Mouse (Mus musculus) megakaryocyte, embryonic 14.5 days (primary cell): Measurements from ENCODE around the gene Aff2. TPM values are rescaled to one million over a fixed set of nuclear protein-coding genes. Genes with fewer than 3 reads are reported as not detected.

ENCODE experiments used
- H3K27me3 ChIP-seq: replicated peaks from 2 replicates; pipeline ENCODE3; 2012; ENCODE audit warnings: inconsistent platforms
- H3K36me3 ChIP-seq: replicated peaks from 2 replicates; pipeline ENCODE3; 2012; ENCODE audit warnings: low read length, inconsistent platforms, mixed read lengths
- H3K4me1 ChIP-seq: 2 replicates; pipeline ENCODE4 v1.6.1; 2012; ENCODE audit warnings: inconsistent platforms
- H3K4me3 ChIP-seq: replicated peaks from 2 replicates; pipeline ENCODE3; 2012; ENCODE audit warnings: moderate library complexity, mild to moderate bottlenecking, inconsistent platforms
- H3K9me3 ChIP-seq: 2 replicates; pipeline ENCODE4 v1.6.1; 2012; ENCODE audit warnings: inconsistent platforms
- FLI1 ChIP-seq: IDR thresholded peaks from 2 replicates; pipeline ENCODE4 v1.6.1; 2012; ENCODE audit warnings: low read length, inconsistent platforms, mixed read lengths
- GATA1 ChIP-seq: IDR thresholded peaks from 3 replicates; pipeline ENCODE4 v1.6.1; 2012; ENCODE audit warnings: mixed read lengths, low read length, inconsistent platforms, borderline replicate concordance
- polyA plus RNA-seq: library from polyadenylated mRNA; stranded (reverse); fragments of >175 nt; gene quantifications from 2 replicates; pipeline ENCODE4 v1.2.3, GENCODE M21; 2012; ENCODE audit warnings: low replicate concordance; ENCODE audit not compliant: insufficient read depth

Gene Aff2
- polyA plus RNA-seq, 1 experiment = not detected

GRCm38 (mm10) chrX:69438422-69438821 is 78.3 kb downstream of the Aff2 start:
- Histone ChIP-seq H3K4me1 (no peaks in the 10 kb centered on the region), H3K9me3 (no peaks in the 10 kb centered on the region), H3K36me3 (no peaks in the 10 kb centered on the region), H3K27me3 (no peaks in the 10 kb centered on the region), H3K4me3 (no peak overlapping the region)
- no peak for TF ChIP-seq FLI1
- no peak for TF ChIP-seq GATA1

DNA sequence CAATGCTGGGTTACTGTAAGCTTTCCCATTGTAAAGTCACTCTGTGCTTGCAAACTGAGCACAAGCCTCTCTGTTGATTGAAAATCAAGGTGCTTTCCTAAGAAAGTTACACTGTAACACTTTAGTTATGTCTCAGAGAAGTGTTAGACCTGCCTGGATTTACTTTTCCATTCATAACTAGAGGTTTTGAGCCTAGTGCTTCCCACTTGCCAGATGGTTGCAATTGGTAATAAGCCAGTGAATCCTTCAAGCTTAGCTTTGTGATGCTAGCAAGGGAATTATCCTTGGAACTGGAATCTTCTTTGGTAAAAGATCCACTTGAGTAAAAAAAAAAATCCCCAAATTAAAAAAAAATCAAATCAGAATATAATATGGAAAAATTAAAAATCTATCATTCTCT is 81.8 kb downstream of the Aff2 start:
- H3K4me1 ChIP-seq = no peaks in the 10 kb centered on the region
- H3K36me3 ChIP-seq = no peaks in the 10 kb centered on the region
- H3K9me3 ChIP-seq = no peaks in the 10 kb centered on the region
- no peak overlapping the region for H3K4me3 ChIP-seq
- TF ChIP-seq FLI1 (no peak), GATA1 (no peak)
- no peaks in the 10 kb centered on the region for H3K27me3 ChIP-seq

GRCm38 (mm10) chrX:69460896-69461295 is 100.8 kb downstream of the Aff2 start:
- Histone ChIP-seq H3K36me3 (no peaks in the 10 kb centered on the region), H3K9me3 (no peaks in the 10 kb centered on the region), H3K27me3 (peaks cover 3% of the 10 kb centered on the region), H3K4me1 (no peaks in the 10 kb centered on the region), H3K4me3 (no peak overlapping the region)
- TF ChIP-seq FLI1 (no peak), GATA1 (no peak)

- Histone ChIP-seq H3K4me1 (no peaks in the 10 kb centered on the region), H3K36me3 (no peaks in the 10 kb centered on the region), H3K9me3 (peaks cover 4% of the 10 kb centered on the region; the same call in 1 of the 2 replicates), H3K27me3 (peaks cover 1% of the 10 kb centered on the region), H3K4me3 (no peak overlapping the region)
- no peak for TF ChIP-seq FLI1
These were observed 142.0 kb downstream of the Aff2 start for GRCm38 (mm10) chrX:69502061-69502460.

DNA sequence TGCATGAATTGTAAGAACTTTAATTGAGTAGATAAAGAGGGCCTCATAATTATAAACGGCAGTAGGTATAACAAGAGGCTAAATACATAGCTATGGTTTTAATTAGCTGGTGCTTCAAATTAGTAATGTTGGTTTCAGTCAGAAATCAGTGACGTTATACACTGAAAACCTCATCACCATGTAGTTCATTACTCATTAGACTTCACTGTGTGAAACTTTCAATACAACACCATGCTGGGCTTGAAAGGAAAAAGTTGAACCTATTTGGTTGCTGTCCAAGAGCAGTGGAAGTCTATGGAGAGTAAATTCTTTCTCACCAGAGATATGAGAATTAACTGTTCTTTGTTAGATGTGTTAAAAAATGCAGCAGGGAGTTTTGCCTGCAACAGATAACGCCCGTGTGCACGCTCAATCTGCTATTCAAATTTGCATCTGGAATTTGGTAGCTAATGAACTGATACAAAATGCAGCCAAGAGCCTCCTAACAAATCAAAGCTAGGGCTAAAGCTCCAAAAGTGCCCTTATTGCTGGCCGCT is 158.0 kb downstream of the Aff2 start:
- no peaks in the 10 kb centered on the region for H3K9me3 ChIP-seq
- no peaks in the 10 kb centered on the region for H3K36me3 ChIP-seq
- H3K27me3 ChIP-seq = no peaks in the 10 kb centered on the region
- no peaks in the 10 kb centered on the region for H3K4me1 ChIP-seq
- TF ChIP-seq GATA1 (no peak), FLI1 (no peak)
- H3K4me3 ChIP-seq = no peak overlapping the region

- TF ChIP-seq GATA1 (no peak), FLI1 (no peak)
These were observed 180.7 kb downstream of the Aff2 start for GRCm38 (mm10) chrX:69540811-69541210.

GRCm38 (mm10) chrX:69579903-69580459 is 219.9 kb downstream of the Aff2 start:
- Histone ChIP-seq H3K36me3 (no peaks in the 10 kb centered on the region), H3K4me3 (no peak overlapping the region), H3K9me3 (no peaks in the 10 kb centered on the region), H3K4me1 (no peaks in the 10 kb centered on the region), H3K27me3 (no peaks in the 10 kb centered on the region)
- TF ChIP-seq GATA1 (no peak), FLI1 (no peak)

More at GRCm38 (mm10) chrX:69540811-69541210, 180.7 kb downstream of the Aff2 start:
- H3K4me1 ChIP-seq = no peaks in the 10 kb centered on the region
- no peaks in the 10 kb centered on the region for H3K9me3 ChIP-seq
- H3K27me3 ChIP-seq = no peaks in the 10 kb centered on the region
- no peak overlapping the region for H3K4me3 ChIP-seq
- H3K36me3 ChIP-seq = no peaks in the 10 kb centered on the region

- TF ChIP-seq FLI1 (no peak), GATA1 (no peak)
- no peak overlapping the region for H3K4me3 ChIP-seq
- H3K9me3 ChIP-seq = no peaks in the 10 kb centered on the region
- no peaks in the 10 kb centered on the region for H3K4me1 ChIP-seq
- H3K36me3 ChIP-seq = no peaks in the 10 kb centered on the region
- H3K27me3 ChIP-seq = no peaks in the 10 kb centered on the region
These were observed 248.7 kb downstream of the Aff2 start for GRCm38 (mm10) chrX:69608793-69609192.

DNA sequence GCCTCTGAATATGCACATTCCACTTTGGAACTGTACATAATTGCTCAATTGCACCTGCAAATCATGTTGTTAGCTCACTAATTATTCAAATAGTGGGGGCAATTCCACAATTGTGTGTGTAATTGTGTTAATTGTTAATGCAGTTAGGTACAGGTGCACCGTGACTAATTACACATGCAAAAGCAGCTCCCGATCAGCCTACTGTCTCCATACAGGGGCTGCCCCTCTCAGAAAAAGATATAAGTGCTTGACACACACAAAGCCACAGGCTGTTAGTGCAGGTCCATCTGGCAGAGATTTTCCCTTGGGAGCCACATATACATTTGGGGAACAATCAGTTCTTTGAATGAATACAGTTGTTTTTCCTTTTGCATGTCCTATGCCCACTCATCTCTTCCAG is 302.9 kb downstream of the Aff2 start:
- TF ChIP-seq GATA1 (no peak), FLI1 (no peak)
- H3K9me3 ChIP-seq = no peaks in the 10 kb centered on the region
- no peaks in the 10 kb centered on the region for H3K4me1 ChIP-seq
- H3K4me3 ChIP-seq = no peak overlapping the region
- H3K36me3 ChIP-seq = no peaks in the 10 kb centered on the region
- peaks cover 2% of the 10 kb centered on the region for H3K27me3 ChIP-seq

DNA sequence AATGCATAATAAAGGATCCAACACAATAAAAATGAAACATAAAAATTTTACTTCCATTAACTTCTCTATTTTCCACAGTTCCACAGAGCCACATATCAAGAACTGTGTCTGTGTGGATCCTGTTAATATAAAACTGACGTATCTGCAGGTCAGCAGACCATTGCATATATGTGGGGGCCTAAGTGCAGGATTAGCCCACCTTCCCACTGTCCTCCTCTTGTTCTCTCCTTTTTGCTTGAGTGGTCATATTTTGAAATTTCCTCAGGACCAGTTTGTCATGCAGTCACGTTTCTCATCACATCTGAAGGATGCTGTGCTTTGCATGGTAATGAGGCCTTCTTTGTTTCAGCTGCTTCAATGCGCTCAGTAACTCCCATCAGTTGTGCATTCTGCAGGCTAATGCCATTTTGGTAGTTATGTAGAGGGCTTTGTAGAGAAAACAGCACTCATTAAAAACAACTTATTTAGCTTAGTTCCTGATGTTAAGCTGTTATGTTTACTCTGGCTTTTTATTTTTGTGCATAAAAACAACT is 306.1 kb downstream of the Aff2 start:
- Histone ChIP-seq H3K4me3 (no peak overlapping the region), H3K9me3 (no peaks in the 10 kb centered on the region), H3K36me3 (no peaks in the 10 kb centered on the region), H3K4me1 (no peaks in the 10 kb centered on the region), H3K27me3 (peaks cover 2% of the 10 kb centered on the region)
- TF ChIP-seq FLI1 (no peak), GATA1 (no peak)

DNA sequence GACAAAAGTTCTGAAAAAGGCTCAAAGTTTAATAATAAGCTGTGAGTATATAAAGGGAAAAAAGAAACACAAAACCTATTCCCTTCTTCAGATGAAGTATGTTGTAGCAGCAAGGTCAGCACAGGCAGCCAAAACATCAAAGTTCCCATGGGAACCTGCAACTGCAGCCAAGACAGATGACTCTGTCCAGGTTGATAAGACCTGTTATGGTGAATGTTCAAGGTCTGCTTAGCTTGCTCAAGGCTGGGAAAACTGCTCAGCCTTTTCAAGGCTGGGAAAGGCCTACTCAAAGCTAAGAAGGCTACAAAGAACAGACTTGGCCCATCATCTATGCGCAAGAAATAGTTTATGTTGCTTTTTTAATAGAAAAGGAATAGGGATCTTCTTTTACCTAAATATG is 315.6 kb downstream of the Aff2 start:
- no peaks in the 10 kb centered on the region for H3K9me3 ChIP-seq
- TF ChIP-seq GATA1 (no peak), FLI1 (no peak)
- H3K4me3 ChIP-seq = no peak overlapping the region
- H3K36me3 ChIP-seq = no peaks in the 10 kb centered on the region
- no peaks in the 10 kb centered on the region for H3K27me3 ChIP-seq
- H3K4me1 ChIP-seq = no peaks in the 10 kb centered on the region
